Mouse (Mus musculus) heart, adult 9 months (tissue): ENCODE data around the gene Fignl2.
A peak's percentile ranks its signal among the peaks of the same experiment; 100 is the strongest.

ENCODE experiments used
- DNase-seq, 2 experiments: peaks; one replicate each; pipeline ENCODE4 v3.0.0; 2022; ENCODE audit warnings: low spot score in 2 of 2

The Fignl2 gene

GRCm38 (mm10) chr15:101068029-101068428 is 10.3 kb downstream of the Fignl2 start:
- DNase-seq: peak; percentile 70 to 73

GRCm38 (mm10) chr15:101066920-101067696 is 11.3 kb downstream of the Fignl2 start:
- DNase-seq: no peak

- no peak for DNase-seq
Measured at GRCm38 (mm10) chr15:101066364-101066847, 12.0 kb downstream of the Fignl2 start.

GRCm38 (mm10) chr15:101065069-101065468 is 13.3 kb downstream of the Fignl2 start:
- peak; percentile 48 to 60 for DNase-seq

- DNase-seq: no peak
Measured at GRCm38 (mm10) chr15:101060280-101060852, 18.0 kb downstream of the Fignl2 start.

- no peak for DNase-seq
Measured at GRCm38 (mm10) chr15:101059570-101060279, 18.6 kb downstream of the Fignl2 start.

GRCm38 (mm10) chr15:101056225-101056624 is 22.1 kb downstream of the Fignl2 start:
- DNase-seq: no peak

GRCm38 (mm10) chr15:101054541-101054940 is 23.8 kb downstream of the Fignl2 start:
- no peak for DNase-seq

GRCm38 (mm10) chr15:101053832-101054459 is 24.4 kb downstream of the Fignl2 start:
- no peak for DNase-seq

- DNase-seq: no peak
Measured at GRCm38 (mm10) chr15:101052560-101053501, 25.5 kb downstream of the Fignl2 start.

- DNase-seq: no peak
Measured at GRCm38 (mm10) chr15:101051869-101052268, 26.5 kb downstream of the Fignl2 start.

- DNase-seq: no peak
Measured at GRCm38 (mm10) chr15:101048338-101048896, 29.9 kb downstream of the Fignl2 start.

GRCm38 (mm10) chr15:101047194-101047555 is 31.2 kb downstream of the Fignl2 start, which contains the start of gene Gm47841:
TSS of gene Gm47841 (minus strand) at chr15:101047397.
- DNase-seq: no peak

- peak; percentile 35 to 46 for DNase-seq
Measured at GRCm38 (mm10) chr15:101046527-101047193, 31.7 kb downstream of the Fignl2 start.

- DNase-seq: no peak
Measured at GRCm38 (mm10) chr15:101046039-101046526, 32.3 kb downstream of the Fignl2 start.

- no peak for DNase-seq
Measured at GRCm38 (mm10) chr15:101044531-101044930, 33.8 kb downstream of the Fignl2 start.

GRCm38 (mm10) chr15:101042613-101043012 is 35.8 kb downstream of the Fignl2 start:
- peak in 1 of 2 experiments; percentile 50 for DNase-seq

GRCm38 (mm10) chr15:101041966-101042365 is 36.4 kb downstream of the Fignl2 start:
- DNase-seq: no peak

GRCm38 (mm10) chr15:101039651-101040050 is 38.7 kb downstream of the Fignl2 start:
- DNase-seq: no peak

- no peak for DNase-seq
Measured at GRCm38 (mm10) chr15:101028960-101029359, 49.4 kb downstream of the Fignl2 start.
